Mouse (Mus musculus): ENCODE results near the gene Fto. TPM values are rescaled to one million over a fixed set of nuclear protein-coding genes. Genes with fewer than 3 reads are reported as not detected.

The Fto gene
- polyA plus RNA-seq, 1 experiment from 2014 or later: 43.5 TPM

DNA sequence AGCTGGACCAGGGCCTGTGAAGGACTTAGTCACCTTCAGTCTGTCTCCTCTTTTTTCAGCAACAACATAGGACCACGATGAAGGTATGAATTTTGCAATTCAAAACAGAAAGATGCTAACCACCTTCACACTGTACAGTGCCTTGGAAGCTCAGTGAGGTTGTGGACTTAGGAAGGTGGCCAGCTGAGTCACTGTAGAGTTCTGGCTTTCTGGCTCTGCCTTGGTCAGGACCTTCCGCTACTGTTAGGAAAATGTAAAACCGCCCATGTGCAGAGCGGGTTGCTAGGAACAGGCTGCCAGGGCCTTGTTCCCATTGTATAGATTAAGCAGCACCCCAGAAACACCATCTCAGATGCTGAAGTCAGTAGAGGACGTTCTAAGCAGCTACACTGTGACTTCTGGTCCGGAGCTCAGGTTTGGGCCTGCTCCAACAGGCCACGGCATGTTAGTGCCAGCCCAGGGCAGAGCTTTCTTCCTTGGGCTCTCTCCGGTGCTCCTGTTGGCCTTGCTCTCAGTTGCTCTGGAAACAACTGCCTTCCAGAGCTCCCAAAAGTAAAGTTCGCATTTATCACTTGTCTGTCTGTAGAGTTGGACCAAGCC lies 237.9 kb downstream of the Fto start:
- Histone ChIP-seq H3K4me3 (ENCODE audit: inconsistent target) (no peak overlapping the region), H3K36me3 (ENCODE audit: inconsistent target) (no peaks in the 10 kb centered on the region), H3K79me2 (ENCODE audit: inconsistent target) (no peaks in the 10 kb centered on the region), H3K27ac (no peak overlapping the region)
- WGBS (ENCODE audit: missing documents): 90% methylated on average over 8 of the region's 9 CpGs

GRCm38 (mm10) chr8:91551775-91552538 lies 238.6 kb downstream of the Fto start:
- H3K4me3 ChIP-seq (ENCODE audit: inconsistent target): no peak overlapping the region
- no peaks in the 10 kb centered on the region for H3K36me3 ChIP-seq (ENCODE audit: inconsistent target)
- no peaks in the 10 kb centered on the region for H3K79me2 ChIP-seq (ENCODE audit: inconsistent target)
- 91% methylated on average over 10 of the region's 10 CpGs for WGBS (ENCODE audit: missing documents)
- no peak overlapping the region for H3K27ac ChIP-seq

DNA sequence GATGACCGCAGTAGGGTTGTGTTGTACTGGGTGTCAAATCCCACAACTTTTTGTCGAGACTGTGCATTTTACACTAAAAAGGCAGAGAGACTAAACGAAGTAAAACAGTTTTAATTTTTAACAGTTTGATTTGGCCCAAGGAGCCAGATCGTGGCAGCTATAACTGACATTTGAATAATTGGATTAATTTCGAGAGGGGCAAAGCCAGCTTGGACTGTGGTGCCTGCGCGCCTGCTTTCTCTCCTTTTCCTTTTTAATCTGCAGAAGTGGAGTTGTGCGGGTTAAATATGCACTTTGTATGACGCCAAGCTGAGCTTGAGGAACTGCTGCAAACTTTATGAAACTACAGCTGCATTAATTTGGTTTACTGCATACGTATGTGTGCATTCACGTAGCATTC lies 239.3 kb downstream of the Fto start:
- H3K4me3 ChIP-seq (ENCODE audit: inconsistent target): no peak overlapping the region
- no peaks in the 10 kb centered on the region for H3K79me2 ChIP-seq (ENCODE audit: inconsistent target)
- 94% methylated on average over 11 of the region's 11 CpGs for WGBS (ENCODE audit: missing documents)
- H3K36me3 ChIP-seq (ENCODE audit: inconsistent target): no peaks in the 10 kb centered on the region
- no peak overlapping the region for H3K27ac ChIP-seq

DNA sequence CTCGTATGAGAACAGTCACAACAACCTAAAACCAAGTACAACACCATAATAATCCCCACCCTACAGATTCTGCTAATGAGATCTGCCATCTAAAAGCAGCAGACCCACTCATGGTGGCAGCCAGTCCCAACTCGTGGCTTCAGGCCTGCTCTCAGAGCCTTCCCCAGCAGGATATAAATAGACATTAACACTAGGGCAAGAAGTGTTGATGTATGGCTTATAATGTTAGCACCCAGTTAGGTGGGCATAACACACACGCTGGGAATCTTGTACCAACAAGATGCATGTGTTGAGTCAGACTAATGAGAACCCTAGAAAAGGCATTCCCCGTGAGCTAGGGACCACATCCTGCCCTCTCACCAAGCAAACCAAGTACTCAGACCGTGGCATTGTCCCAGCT lies 240.1 kb downstream of the Fto start:
- no peak overlapping the region for H3K4me3 ChIP-seq (ENCODE audit: inconsistent target)
- WGBS (ENCODE audit: missing documents): 89% methylated on average over 5 of the region's 5 CpGs
- no peaks in the 10 kb centered on the region for H3K79me2 ChIP-seq (ENCODE audit: inconsistent target)
- H3K36me3 ChIP-seq (ENCODE audit: inconsistent target): no peaks in the 10 kb centered on the region
- no peak overlapping the region for H3K27ac ChIP-seq

DNA sequence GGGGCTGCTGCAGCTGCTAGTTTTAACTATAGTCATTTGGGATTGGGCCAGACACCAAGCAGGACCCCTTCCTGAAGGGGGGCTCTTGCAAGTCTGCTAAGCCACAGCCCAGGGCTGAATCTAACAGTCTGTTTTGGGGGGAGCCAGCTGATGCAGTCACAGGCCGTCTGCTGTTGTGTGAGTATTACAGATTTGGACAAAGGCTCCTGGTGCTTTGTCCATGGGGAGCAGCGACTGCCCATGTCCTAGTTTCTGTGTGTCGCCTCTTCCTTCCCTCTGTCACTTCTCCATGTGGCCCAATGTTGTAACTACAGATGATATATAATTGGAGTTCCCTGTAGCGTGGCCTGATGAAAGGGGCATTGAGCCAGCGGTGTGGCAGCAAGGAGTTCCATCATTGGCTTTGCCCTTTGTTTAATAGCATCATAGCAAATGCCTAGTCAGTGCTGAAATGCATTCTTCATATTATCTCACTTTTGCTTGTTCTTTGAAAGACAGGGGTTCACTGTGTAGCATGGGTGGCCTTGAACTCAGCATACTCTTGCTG lies 243.8 kb downstream of the Fto start:
- Histone ChIP-seq H3K27ac (no peak overlapping the region), H3K36me3 (ENCODE audit: inconsistent target) (no peaks in the 10 kb centered on the region), H3K4me3 (ENCODE audit: inconsistent target) (no peak overlapping the region), H3K79me2 (ENCODE audit: inconsistent target) (no peaks in the 10 kb centered on the region)
- WGBS (ENCODE audit: missing documents): 93% methylated on average over 5 of the region's 5 CpGs

DNA sequence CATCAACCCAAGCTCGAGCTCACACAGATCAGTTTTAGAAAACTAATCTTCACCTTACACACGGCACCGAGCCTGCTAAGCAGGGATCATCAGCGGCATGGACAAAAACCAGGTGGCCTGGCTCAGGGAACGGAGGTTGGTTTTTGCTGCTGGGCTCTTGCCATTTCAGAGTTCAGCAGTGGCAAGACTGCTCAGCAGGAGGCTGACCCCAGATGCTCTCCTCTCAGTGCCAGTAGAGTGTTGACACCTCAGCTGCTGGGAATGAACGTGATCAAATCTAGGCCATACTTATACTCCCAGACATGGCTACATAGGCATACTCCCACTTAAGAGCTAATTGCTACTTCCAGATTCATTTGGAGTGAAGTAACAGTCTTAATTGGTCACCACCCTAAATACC lies 245.1 kb downstream of the Fto start:
- 96% methylated on average over 6 of the region's 6 CpGs for WGBS (ENCODE audit: missing documents)
- Histone ChIP-seq H3K4me3 (ENCODE audit: inconsistent target) (no peak overlapping the region), H3K79me2 (ENCODE audit: inconsistent target) (no peaks in the 10 kb centered on the region), H3K36me3 (ENCODE audit: inconsistent target) (no peaks in the 10 kb centered on the region), H3K27ac (no peak overlapping the region)

DNA sequence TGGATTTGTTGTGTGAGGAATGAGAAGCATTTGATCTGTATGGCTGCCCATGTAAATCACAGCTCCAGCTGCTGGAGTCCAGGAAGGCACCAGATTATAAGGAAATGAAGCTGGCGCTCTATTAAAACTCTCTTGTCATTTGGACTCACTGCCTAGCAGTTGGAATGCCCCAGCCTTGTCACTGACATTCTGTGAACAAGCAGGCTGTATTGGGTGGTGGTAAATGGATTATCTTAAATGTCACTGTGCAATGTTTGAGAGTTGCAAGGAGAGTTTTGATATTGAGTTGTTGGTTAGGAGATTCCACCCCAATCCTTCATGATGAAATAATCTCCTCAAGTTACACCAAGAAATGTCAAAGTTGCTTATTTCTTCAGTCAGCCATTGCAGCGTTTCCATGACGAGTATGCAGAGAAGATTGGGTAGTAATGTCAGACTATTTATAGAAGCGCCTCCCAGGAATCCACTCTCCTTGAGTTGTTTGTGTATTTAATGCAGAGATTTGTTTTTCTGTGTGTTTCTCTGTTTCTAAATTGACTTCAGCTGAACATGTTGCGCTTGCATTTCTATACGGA lies 246.8 kb downstream of the Fto start:
- Histone ChIP-seq H3K27ac (no peak overlapping the region), H3K4me3 (ENCODE audit: inconsistent target) (no peak overlapping the region), H3K36me3 (ENCODE audit: inconsistent target) (no peaks in the 10 kb centered on the region), H3K79me2 (ENCODE audit: inconsistent target) (no peaks in the 10 kb centered on the region)
- WGBS (ENCODE audit: missing documents): 94% methylated on average over 6 of the region's 6 CpGs

DNA sequence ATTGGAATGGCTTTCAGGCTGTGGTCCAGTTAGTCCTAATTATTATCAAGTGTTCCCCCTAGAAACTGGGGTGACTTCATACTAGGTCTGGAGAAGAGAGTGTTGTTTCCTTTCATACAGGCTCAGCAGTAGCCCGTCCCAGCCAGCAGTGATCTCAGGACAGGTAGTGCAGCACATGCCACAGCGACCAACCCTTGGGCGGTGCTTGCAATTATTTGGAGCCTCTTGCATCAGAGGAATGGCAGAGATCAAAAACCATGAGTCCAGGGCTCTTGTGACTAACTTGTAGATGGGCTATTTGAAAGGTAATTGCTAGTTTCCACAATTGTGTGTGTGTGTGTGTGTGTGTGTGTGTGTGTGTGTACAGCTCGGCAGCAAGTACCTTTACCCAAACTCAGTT lies 247.9 kb downstream of the Fto start:
- Histone ChIP-seq H3K27ac (no peak overlapping the region), H3K4me3 (ENCODE audit: inconsistent target) (no peak overlapping the region), H3K36me3 (ENCODE audit: inconsistent target) (no peaks in the 10 kb centered on the region), H3K79me2 (ENCODE audit: inconsistent target) (no peaks in the 10 kb centered on the region)
- WGBS (ENCODE audit: missing documents): 92% methylated on average over 4 of the region's 4 CpGs

GRCm38 (mm10) chr8:91562600-91562999 lies 249.3 kb downstream of the Fto start:
- H3K79me2 ChIP-seq (ENCODE audit: inconsistent target): no peaks in the 10 kb centered on the region
- H3K27ac ChIP-seq: no peak overlapping the region
- no peaks in the 10 kb centered on the region for H3K36me3 ChIP-seq (ENCODE audit: inconsistent target)
- no peak overlapping the region for H3K4me3 ChIP-seq (ENCODE audit: inconsistent target)
- WGBS (ENCODE audit: missing documents): 87% methylated on average over 7 of the region's 7 CpGs

GRCm38 (mm10) chr8:91563326-91563725 lies 250.0 kb downstream of the Fto start:
- H3K27ac ChIP-seq: no peak overlapping the region
- no peak overlapping the region for H3K4me3 ChIP-seq (ENCODE audit: inconsistent target)
- H3K79me2 ChIP-seq (ENCODE audit: inconsistent target): no peaks in the 10 kb centered on the region
- no peaks in the 10 kb centered on the region for H3K36me3 ChIP-seq (ENCODE audit: inconsistent target)
- WGBS (ENCODE audit: missing documents): 94% methylated on average over 3 of the region's 3 CpGs

GRCm38 (mm10) chr8:91565869-91566502 lies 252.7 kb downstream of the Fto start:
- Histone ChIP-seq H3K36me3 (ENCODE audit: inconsistent target) (no peaks in the 10 kb centered on the region), H3K79me2 (ENCODE audit: inconsistent target) (no peaks in the 10 kb centered on the region), H3K27ac (no peak overlapping the region), H3K4me3 (ENCODE audit: inconsistent target) (no peak overlapping the region)
- 65% methylated on average over 12 of the region's 12 CpGs for WGBS (ENCODE audit: missing documents)

DNA sequence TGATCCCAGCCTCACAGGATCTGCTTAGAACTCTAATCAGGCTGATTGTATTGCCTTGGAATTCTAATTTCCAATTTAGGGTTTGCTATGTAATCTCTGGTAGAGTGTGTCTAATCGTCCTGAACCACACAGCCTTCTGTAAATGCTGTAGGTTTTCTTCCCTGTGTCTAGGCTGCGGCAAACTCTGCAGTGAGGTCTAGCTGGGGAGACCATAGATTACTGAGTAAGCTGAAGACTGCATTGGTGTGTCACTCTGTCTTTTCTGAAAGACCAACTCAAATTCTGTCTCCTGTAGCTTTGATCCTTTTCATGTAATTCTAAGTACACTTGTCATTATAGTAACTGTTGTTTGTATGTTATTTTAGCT lies 253.2 kb downstream of the Fto start:
- no peaks in the 10 kb centered on the region for H3K36me3 ChIP-seq (ENCODE audit: inconsistent target)
- H3K27ac ChIP-seq: no peak overlapping the region
- 94% methylated on average over 2 of the region's 2 CpGs for WGBS (ENCODE audit: missing documents)
- H3K4me3 ChIP-seq (ENCODE audit: inconsistent target): no peak overlapping the region
- H3K79me2 ChIP-seq (ENCODE audit: inconsistent target): no peaks in the 10 kb centered on the region

DNA sequence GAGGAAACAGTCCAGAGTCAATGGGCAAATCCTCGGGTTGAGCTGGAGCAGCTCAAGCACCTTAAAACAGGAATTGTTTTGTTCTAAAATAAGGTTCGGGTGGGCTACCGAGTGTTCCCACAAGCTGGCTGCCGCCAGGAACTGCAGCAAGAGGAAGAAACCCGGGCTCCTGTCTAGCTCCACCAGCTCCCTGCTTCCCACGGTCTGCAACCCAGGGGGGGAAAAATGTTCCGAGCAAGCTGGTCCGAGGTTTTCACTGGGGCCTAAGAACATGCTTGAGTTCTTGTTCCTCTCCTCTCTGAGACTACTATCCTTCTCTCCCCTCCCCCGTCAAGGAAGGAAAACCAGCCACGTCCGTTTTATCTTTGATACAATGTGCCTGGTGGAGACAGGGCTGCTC lies 256.5 kb downstream of the Fto start:
- 65% methylated on average over 11 of the region's 11 CpGs for WGBS (ENCODE audit: missing documents)
- Histone ChIP-seq H3K4me3 (ENCODE audit: inconsistent target) (no peak overlapping the region), H3K79me2 (ENCODE audit: inconsistent target) (no peaks in the 10 kb centered on the region), H3K27ac (no peak overlapping the region), H3K36me3 (ENCODE audit: inconsistent target) (no peaks in the 10 kb centered on the region)

DNA sequence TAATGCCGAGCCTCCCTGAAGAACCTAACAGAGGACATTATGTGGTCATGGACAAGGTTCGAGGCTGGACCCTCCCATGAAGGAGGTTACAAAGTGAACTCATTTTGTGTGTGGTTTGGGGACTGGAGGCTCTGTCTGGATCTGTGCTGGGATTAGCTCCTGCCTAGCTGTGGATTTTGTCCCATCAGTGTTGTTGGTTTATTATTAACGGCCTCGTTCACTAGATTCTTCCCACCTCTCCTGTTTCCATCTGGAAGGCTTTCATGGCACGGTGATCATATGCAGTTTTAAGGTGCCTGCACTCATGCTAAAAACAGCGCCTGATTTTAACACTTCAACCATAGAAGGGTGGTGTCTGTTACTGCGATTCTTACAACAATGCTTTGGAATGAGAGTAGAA lies 257.5 kb downstream of the Fto start:
- H3K4me3 ChIP-seq (ENCODE audit: inconsistent target): no peak overlapping the region
- no peak overlapping the region for H3K27ac ChIP-seq
- no peaks in the 10 kb centered on the region for H3K36me3 ChIP-seq (ENCODE audit: inconsistent target)
- 94% methylated on average over 7 of the region's 7 CpGs for WGBS (ENCODE audit: missing documents)
- H3K79me2 ChIP-seq (ENCODE audit: inconsistent target): no peaks in the 10 kb centered on the region

DNA sequence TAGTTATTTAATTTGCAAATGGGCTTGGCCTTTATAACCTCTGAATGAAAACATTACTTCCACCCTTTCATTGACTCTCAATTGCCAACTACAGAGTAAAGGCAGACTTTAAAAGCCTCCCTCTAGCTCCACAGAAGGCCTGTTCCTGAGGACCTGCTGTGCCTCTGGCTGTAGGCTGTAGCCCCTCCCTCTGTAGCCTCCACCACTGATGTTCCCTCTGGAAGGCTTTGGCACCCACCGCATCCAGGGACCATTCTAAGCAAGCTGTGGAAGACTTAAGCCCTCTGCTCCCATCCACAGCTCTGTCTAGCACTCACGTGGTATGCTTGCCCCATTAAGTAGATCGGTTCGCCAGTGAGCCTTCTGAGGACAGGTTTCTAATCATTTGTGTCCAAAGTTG lies 258.7 kb downstream of the Fto start:
- no peak overlapping the region for H3K27ac ChIP-seq
- no peaks in the 10 kb centered on the region for H3K79me2 ChIP-seq (ENCODE audit: inconsistent target)
- WGBS (ENCODE audit: missing documents): 88% methylated on average over 4 of the region's 4 CpGs
- H3K36me3 ChIP-seq (ENCODE audit: inconsistent target): no peaks in the 10 kb centered on the region
- no peak overlapping the region for H3K4me3 ChIP-seq (ENCODE audit: inconsistent target)
